In the genomic region with DNA sequence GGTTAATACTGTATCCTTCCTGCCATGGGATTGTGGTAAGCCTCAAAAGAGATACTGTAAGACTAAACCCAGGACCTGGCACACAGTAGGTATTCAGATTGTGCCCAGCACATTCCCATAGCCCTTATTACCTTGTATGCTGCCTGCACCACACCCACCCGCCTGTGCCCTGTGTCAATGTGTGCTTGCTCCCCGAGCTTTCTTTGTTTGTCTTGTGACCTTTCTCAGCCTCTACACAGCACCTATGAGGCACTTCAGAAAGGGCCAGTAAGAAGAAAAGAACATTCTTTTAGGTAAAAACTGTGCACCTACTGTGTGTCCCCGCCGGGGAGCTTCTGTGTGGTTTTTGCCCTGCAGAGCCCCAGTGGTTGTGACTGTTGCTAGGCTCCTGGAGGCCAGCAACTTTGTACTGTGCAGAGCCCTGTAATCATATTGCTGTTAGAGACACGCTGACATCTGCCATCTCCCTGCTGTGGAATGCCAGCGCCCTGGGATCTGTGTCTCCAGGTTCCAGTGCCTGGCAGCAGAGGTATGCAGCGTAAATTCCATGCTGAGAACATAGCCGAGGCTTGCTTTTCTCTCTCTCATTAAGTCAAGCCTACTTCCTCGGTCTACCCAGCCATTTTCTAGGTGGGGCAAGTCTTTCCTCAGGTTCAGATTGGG, we compare ENCODE assay signal across 11 mouse cellular contexts. TPM values are rescaled to one million over a fixed set of nuclear protein-coding genes. Genes with fewer than 3 reads are reported as not detected.
DNase-seq lines count a peak whose midpoint lies in the region; ATAC-seq and TF ChIP-seq lines count a peak whose summit lies in the region.
"Had no signal": no experiment of that assay in that cellular context is flagged by ENCODE, and none has a peak within 500 bp of the region (broad histone marks: within the 10 kb centered on the region; RNA-seq: fewer than 3 reads in every experiment).

No protein-coding gene starts in this region.

- no peak overlapping the region for H3K4me2 ChIP-seq in hindbrain, embryonic 15.5 days
- H3K4me2 ChIP-seq in hindbrain, embryonic 16.5 days (ENCODE audit: low read length) = no peak overlapping the region
- H3K4me2 ChIP-seq in embryonic facial prominence, embryonic 14.5 days (ENCODE audit: low read depth, low read length) = no peak overlapping the region
- H3K4me2 ChIP-seq in neural tube, embryonic 15.5 days = no peak overlapping the region
- no peak overlapping the region for H3K4me2 ChIP-seq in forebrain, postnatal 0 days (ENCODE audit: low read depth)

- TF ChIP-seq CTCF in forebrain, postnatal 0 days (IDR thresholded peaks at IDR 0.05; ENCODE audit: low read depth) = no peak

- DNase-seq in embryonic facial prominence, embryonic 14.5 days (ENCODE audit: low spot score) = peak; percentile 60
- DNase-seq in kidney, postnatal 25 days = peak; percentile 53 to 63
- DNase-seq in natural killer cell, adult 2 months (ENCODE audit: low spot score in 2 of 2) = no peak
- no peak for DNase-seq in forebrain, postnatal 0 days
- DNase-seq: gastrocnemius, postnatal 36 days; liver had no signal

- no peaks in the 10 kb centered on the region for H3K36me3 ChIP-seq in hindbrain, embryonic 15.5 days
- H3K36me3 ChIP-seq in hindbrain, embryonic 16.5 days (ENCODE audit: control insufficient read depth, insufficient read depth, low read length) = no peaks in the 10 kb centered on the region
- no peaks in the 10 kb centered on the region for H3K36me3 ChIP-seq in embryonic facial prominence, embryonic 14.5 days (ENCODE audit: control insufficient read depth, insufficient read depth, low read length)
- peaks cover 13% of the 10 kb centered on the region for H3K36me3 ChIP-seq in neural tube, embryonic 15.5 days
- peaks cover 19% of the 10 kb centered on the region for H3K36me3 ChIP-seq in forebrain, postnatal 0 days (ENCODE audit: insufficient read depth)

- no peaks in the 10 kb centered on the region for H3K9me3 ChIP-seq in hindbrain, embryonic 15.5 days
- no peaks in the 10 kb centered on the region for H3K9me3 ChIP-seq in hindbrain, embryonic 16.5 days (ENCODE audit: control insufficient read depth, low read length)
- H3K9me3 ChIP-seq in embryonic facial prominence, embryonic 14.5 days (ENCODE audit: control insufficient read depth, low read length) = no peaks in the 10 kb centered on the region
- H3K9me3 ChIP-seq in neural tube, embryonic 15.5 days (replicated peaks) = no peaks in the 10 kb centered on the region
- no peaks in the 10 kb centered on the region for H3K9me3 ChIP-seq in forebrain, postnatal 0 days (ENCODE audit: low read length)

- no peaks in the 10 kb centered on the region for H3K27me3 ChIP-seq in hindbrain, embryonic 15.5 days
- H3K27me3 ChIP-seq in hindbrain, embryonic 16.5 days (replicated peaks; ENCODE audit: control insufficient read depth, insufficient read depth, low read length) = no peaks in the 10 kb centered on the region
- H3K27me3 ChIP-seq in embryonic facial prominence, embryonic 14.5 days (replicated peaks; ENCODE audit: control insufficient read depth, insufficient read depth, low read length) = no peaks in the 10 kb centered on the region
- no peaks in the 10 kb centered on the region for H3K27me3 ChIP-seq in neural tube, embryonic 15.5 days (replicated peaks)
- no peaks in the 10 kb centered on the region for H3K27me3 ChIP-seq in forebrain, postnatal 0 days (ENCODE audit: insufficient read depth, low read length)

- WGBS in hindbrain, embryonic 15.5 days = 41% methylated on average over 9 of the region's 9 CpGs
- WGBS in hindbrain, embryonic 16.5 days = 39% methylated on average over 9 of the region's 9 CpGs
- WGBS in embryonic facial prominence, embryonic 14.5 days = 32% methylated on average over 9 of the region's 9 CpGs
- 39% methylated on average over 9 of the region's 9 CpGs for WGBS in neural tube, embryonic 15.5 days
- WGBS in forebrain, postnatal 0 days = 57% methylated on average over 9 of the region's 9 CpGs

- H3K4me3 ChIP-seq in hindbrain, embryonic 15.5 days = no peak overlapping the region
- H3K4me3 ChIP-seq in hindbrain, embryonic 16.5 days (ENCODE audit: low read length) = no peak overlapping the region
- H3K4me3 ChIP-seq in embryonic facial prominence, embryonic 14.5 days (ENCODE audit: low read depth, low read length) = no peak overlapping the region
- no peak overlapping the region for H3K4me3 ChIP-seq in neural tube, embryonic 15.5 days (replicated peaks)
- no peak overlapping the region for H3K4me3 ChIP-seq in forebrain, postnatal 0 days (ENCODE audit: low read depth, low read length)
- H3K4me3 ChIP-seq: myocyte had no signal

- H3K9ac ChIP-seq in hindbrain, embryonic 15.5 days = no peak overlapping the region
- H3K9ac ChIP-seq in hindbrain, embryonic 16.5 days (ENCODE audit: low read depth, low read length) = no peak overlapping the region
- H3K9ac ChIP-seq in embryonic facial prominence, embryonic 14.5 days (ENCODE audit: low read depth, low read length) = no peak overlapping the region
- no peak overlapping the region for H3K9ac ChIP-seq in neural tube, embryonic 15.5 days (replicated peaks)
- no peak overlapping the region for H3K9ac ChIP-seq in forebrain, postnatal 0 days

- peak overlapping the region; percentile 37; the same call in 1 of the 2 replicates for H3K27ac ChIP-seq in hindbrain, embryonic 15.5 days (replicated peaks)
- no peak overlapping the region for H3K27ac ChIP-seq in hindbrain, embryonic 16.5 days (ENCODE audit: low read depth, low read length)
- H3K27ac ChIP-seq in embryonic facial prominence, embryonic 14.5 days (replicated peaks; ENCODE audit: low read depth, low read length) = peak overlapping the region; percentile 48
- peak overlapping the region; percentile 71; the same call in 1 of the 2 replicates for H3K27ac ChIP-seq in neural tube, embryonic 15.5 days (replicated peaks)
- no peak overlapping the region for H3K27ac ChIP-seq in forebrain, postnatal 0 days (ENCODE audit: low read depth, low read length)

- H3K4me1 ChIP-seq in hindbrain, embryonic 15.5 days (replicated peaks) = peaks cover 32% of the 10 kb centered on the region
- peaks cover 5% of the 10 kb centered on the region; the same call in 1 of the 2 replicates for H3K4me1 ChIP-seq in hindbrain, embryonic 16.5 days (ENCODE audit: control insufficient read depth, insufficient read depth, low read depth, low read length)
- peaks cover 6% of the 10 kb centered on the region; the same call in 1 of the 2 replicates for H3K4me1 ChIP-seq in embryonic facial prominence, embryonic 14.5 days (ENCODE audit: control insufficient read depth, insufficient read depth, low read length)
- peaks cover 52% of the 10 kb centered on the region for H3K4me1 ChIP-seq in neural tube, embryonic 15.5 days
- H3K4me1 ChIP-seq in forebrain, postnatal 0 days (ENCODE audit: insufficient read depth) = no peaks in the 10 kb centered on the region

- no peak for ATAC-seq in hindbrain, embryonic 15.5 days (ENCODE audit: low FRiP score, low read depth)
- ATAC-seq in hindbrain, embryonic 16.5 days = no peak
- peak; percentile 42; the same call in 1 of the 2 replicates for ATAC-seq in embryonic facial prominence, embryonic 14.5 days (ENCODE audit: low read depth)
- ATAC-seq in neural tube, embryonic 15.5 days (ENCODE audit: low FRiP score) = no peak
- ATAC-seq in inflammation-experienced regulatory T-cells, adult 6 months = no peak
- ATAC-seq in forebrain, postnatal 0 days = no peak

RNA-seq across cellular contexts. Expression of gene Arrb1, which starts 18.1 kb away (rescaled TPM):
- polyA plus RNA-seq in hindbrain, embryonic 15.5 days (2015; fragmentation: Nextera tagmentation; extraction: Ambion mirVana) = 17.5 and 19.1 TPM in 2 replicates
- 17.4 and 19.8 TPM in 2 replicates for polyA plus RNA-seq in hindbrain, embryonic 16.5 days (2015; fragmentation: Nextera tagmentation; extraction: Ambion mirVana)
- polyA plus RNA-seq in embryonic facial prominence, embryonic 14.5 days (2014; fragmentation: Nextera tagmentation; extraction: Ambion mirVana) = 2.8 and 3.8 TPM in 2 replicates
- 15.1 and 16.6 TPM in 2 replicates for polyA plus RNA-seq in neural tube, embryonic 15.5 days (2015; fragmentation: Nextera tagmentation; extraction: Ambion mirVana)
- 10 to 100 TPM in 2 of 3 experiments, 1 to 10 TPM in 1; 6.1 to 11.1 (median 10.6) TPM for polyA plus RNA-seq in inflammation-experienced regulatory T-cells, adult 6 months (2017; shearing (Covaris generic))
- total RNA-seq in forebrain, postnatal 0 days (2014; rRNA removed) = 88.0 and 102 TPM in 2 replicates
- polyA plus RNA-seq in forebrain, postnatal 0 days (2015; fragmentation: Nextera tagmentation; extraction: Ambion mirVana) = 10.3 and 13.0 TPM in 2 replicates

Comparison
In these comparisons a context has a peak if more than half of its experiments do, and no peak if none do; other contexts are left out.
1. H3K27ac ChIP-seq: peak in hindbrain, embryonic 15.5 days (single experiment), embryonic facial prominence, embryonic 14.5 days (single experiment) and neural tube, embryonic 15.5 days (single experiment); none in hindbrain, embryonic 16.5 days (single experiment) and forebrain, postnatal 0 days (single experiment).
2. DNase-seq: peak in embryonic facial prominence, embryonic 14.5 days (single experiment) and kidney, postnatal 25 days (2 of 2); none in natural killer cell, adult 2 months (0 of 2) and forebrain, postnatal 0 days (single experiment).